Mouse (Mus musculus): ENCODE results near the gene Taf5l.
"Not testable (repeated sequence)": the region's sequence is repeated elsewhere in the genome, so short reads cannot be mapped to it uniquely, and the experiment has no call there.

Gene Taf5l

DNA sequence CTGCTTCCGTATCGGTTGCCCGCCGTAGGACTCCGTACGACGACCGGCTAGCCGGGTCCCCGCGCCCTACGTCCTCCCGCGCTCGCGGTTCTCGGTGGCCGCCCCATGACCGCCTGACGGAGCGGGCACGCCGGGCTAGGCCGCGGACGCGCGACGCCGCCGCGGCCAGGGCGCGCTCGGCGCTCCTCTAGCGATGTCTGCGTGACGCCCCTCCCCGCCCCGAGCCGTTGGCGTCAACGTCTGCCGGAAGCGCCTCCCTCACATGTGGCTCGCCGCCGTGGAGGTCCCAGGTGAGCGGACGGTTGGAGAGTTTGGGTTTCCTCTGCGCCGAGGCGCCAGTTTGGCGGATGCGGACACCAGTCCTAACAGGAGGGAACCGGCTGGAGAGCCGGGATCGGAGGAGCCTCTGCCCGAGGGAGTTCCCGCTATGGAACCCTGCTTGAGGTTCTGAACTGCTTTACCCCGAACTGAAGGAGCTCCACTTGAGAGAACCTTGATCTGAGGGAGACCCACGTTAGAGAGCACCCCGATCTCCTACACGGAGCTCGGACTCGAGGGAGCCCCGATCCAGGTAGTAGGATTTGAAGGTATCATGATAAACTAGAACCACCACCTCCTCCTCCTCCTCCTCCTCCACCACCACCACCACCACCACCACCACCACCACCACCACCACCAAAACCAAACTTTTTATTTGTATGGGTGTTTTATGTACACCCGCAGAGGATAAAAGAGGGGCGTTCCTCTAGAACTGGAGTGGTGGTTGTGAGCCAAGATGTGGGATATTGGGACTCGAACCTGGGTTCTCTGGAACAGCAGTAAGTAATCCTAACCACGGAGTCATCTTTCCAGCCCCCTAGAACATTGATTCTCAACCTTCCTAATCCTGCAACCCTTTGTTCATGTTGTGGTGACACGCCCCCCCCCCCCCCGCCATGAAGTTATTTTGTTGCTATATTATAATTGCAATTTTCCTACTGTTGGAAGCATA lies at the start of gene Taf5l, which contains the start of gene Urb2:
Taf5l (minus strand) TSS at position 161 of the 991 bp plus-strand sequence.
Urb2 (plus strand) TSS at position 272 of the 991 bp plus-strand sequence.
- peak; percentile 93 for DNase-seq

DNA sequence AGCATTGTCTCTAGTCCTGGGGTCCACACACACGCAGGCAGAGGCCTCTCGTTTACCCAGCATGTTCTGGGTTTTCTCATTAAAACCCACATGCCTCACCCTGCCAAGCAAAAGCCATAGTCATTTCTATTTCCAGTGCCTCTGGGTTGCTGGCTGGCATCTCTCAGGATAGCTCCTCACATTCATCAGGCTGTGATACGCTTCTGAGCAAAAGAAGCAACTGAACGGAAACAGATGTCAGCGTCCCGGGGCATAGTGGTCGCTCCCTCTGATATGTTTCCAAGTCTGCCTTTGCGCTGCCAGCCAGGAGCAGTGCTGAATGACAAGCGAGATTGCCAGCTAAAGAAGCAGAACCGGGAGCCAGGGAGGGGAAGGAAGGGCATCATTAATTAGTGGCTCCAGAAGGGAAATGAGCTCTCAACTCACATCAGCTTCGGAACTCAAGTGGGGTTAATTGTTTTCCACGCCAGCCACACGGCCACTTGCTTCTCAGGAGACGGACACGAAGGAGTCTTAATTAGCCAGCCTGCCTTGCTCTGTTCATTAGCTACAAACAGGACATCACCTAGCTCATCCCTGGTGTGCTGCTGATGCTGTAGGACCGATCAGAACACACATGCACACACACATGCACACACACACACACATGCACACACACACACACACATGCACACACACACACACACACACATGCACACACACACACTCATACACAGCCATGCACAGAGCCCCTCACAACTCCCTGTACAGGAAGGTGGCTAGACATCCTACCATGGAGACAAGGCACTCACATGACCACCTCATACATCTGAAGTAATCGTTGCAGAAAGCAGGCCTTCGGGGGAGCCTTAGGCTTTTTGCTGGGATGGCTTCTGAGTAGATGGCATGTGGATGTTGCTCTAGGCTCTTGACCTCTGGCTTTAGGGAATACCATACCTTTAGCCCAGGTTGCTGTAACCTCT lies 49.4 kb upstream of the Taf5l start:
- DNase-seq: no peak

DNA sequence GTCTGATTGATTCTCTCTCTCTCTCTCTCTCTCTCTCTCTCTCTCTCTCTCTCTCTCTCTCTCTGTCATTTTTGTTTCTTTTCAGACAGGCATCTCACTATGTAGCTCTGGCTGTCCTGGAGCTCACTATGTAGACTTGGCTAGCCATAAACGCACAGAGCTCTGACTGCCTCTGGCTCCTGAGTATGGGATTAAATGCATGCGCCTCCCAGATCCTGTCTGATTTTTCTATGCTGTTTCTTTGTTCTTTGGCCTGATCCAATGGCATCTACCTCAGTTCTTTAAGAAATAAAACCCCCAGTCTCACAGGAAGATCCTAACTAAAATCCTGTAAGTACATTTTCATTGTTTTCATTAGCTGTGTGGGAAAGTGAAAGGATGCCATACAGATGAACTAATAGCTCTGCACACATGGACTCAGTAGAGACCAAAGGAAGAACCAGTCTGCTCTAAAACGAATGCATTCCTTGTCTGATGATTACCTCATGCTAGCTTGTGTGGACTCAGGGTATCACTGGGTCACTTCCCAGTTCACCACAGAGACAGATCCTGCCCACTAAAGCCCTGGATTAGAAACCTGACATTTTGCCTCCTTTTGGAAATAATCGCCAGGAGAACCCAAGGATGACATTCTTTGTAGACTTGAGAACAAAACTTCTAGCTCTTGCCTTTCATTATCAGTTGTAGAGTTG lies 46.0 kb upstream of the Taf5l start:
- DNase-seq: no peak

DNA sequence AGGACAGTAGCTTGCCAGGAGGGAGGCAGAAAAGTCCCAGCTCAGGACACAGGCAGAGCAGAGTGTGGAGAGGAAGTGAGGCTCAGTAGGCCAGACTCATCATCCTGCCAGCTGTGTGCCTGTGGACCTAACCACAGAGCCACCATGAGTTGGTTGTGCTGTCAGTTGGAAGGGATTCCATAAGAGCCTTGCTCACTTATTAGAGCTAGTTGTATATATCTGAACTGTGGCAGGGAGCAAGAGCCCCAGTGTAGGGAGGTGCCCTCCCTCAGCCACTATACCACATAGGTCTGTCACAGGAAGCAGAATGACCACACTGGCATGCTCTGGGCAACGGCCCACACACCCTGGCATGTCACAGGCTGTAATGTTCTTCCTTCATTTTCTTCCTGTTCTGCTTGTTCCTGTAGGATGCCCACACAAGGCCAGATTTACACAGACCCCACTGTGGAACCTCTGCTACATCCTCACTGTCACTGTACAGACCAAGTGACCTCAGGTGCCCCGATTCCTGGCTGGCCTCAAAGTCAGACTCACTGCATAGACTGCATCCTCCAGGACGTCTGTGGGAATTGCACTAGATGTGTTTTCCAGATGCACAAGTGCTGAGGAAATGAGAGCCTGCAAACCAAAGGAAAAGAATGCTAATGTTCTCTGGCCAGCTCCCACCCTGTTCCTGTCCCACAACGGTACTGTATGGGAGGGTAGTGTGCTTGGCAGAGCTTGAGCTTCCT lies 45.3 kb upstream of the Taf5l start:
- DNase-seq: no peak

DNA sequence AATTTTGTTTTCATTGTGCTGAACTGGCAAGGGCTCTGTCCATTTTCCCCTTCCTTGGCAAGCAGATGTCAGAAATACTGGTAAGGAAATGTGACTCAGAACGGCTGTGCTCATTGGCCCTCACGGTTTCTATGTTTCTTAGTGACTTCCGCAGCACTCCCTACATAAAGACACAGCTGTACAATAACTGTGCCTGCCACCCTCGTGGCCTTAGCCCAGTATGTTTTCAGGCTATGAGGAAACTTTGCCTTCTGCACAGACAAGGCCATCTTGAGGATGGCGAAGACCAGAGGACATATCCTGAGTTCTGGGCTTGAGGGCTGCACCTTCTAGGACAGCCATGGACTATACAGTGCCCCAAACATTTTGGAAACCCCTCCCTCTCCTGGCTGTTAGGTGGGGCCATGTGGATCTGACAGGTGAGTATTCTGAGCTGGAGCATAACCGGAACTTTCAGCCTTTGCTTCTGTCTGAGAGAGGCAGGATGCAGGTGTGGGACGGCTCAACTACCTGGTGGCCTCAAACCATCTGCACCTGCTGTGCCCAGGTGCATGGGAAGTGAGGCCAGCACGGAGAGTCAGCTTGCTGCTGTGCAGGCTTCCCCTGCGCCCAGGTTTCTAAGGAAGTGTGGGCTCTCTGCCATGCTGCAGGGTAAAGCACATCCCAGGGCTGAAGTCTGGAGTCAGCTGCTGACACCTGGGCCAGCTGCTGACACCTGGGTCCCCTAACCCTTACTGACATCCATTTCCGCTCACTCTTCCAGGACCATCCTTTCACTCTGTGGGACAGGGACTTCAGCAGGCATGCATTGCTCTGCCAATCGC lies 35.8 kb upstream of the Taf5l start:
- DNase-seq: no peak

DNA sequence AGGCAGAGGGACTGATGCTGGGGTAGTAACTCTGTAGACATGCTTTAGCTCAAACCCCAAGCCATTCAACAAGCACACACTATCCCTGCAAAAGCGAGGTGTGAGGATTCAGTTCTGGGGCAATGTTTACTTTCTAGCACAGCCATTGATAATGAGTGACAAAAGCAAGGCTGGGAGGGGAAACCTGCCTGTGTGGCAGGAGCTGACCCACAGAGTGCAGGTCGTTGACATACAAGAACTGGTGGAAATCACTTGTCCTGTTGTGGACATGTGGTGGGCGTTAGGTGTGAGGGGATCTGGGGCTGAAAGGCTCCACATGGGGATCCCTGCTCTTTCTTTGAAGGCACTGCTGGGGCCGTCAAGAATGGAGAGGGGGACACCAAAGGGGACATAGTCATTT lies 31.4 kb upstream of the Taf5l start:
- DNase-seq: no peak

DNA sequence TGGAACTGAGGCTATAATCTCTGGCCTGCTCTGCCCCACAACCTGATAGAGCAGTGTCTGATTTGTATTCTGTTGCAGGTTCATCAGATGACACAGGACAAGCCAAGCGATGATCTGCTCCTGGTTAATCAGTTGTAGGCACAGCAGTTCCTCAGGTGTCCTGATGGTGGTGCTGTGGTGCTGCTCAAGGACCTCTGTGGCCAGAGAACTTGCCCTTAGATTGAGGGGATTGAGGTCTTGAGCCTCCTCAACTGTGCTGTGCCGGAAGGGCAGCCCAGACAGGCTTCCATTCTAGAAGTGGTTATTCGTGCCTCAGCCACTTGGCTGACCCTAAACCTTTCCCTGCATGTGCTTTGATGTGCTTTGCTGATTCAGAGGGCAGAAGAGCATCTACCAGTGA lies 30.9 kb upstream of the Taf5l start:
- DNase-seq: peak; percentile 75

DNA sequence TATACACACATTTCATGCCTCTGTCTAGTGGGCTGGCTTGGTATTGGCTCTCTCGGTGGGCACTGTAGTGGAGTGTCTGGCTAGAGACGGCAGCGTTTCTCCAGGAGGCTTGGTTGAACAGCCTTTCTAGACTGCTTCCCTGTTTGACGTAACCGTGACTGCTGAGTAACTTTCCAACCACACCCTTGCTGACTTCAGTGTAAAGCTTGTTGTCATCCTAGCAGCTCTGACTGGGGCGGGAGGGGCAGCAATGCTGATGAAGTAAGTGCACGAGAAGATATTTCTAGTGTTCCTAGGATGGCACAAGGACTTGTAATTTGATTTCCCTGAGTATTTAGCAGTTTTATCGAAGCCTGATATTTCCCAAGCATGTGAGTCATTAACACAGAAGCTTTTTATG lies 24.7 kb upstream of the Taf5l start:
- no peak for DNase-seq

DNA sequence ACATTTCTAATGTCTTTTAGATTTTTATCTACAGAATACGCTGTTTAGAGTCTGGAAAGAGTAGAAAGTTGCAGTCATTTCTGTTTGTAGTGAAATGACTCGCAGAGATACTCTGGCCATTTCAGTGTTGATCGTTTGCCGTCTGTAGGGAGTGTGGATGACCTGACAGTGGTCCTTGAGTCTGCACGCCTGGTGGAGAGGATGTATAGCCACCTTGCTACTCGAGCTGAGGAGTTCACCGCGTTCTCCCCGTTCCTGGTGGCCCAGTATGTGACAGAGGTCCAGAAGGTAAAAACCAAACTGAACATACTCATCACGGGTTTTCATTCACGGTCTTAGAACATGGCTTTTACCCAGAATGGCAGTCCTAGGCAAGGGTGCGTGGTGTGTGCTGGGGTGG lies 23.7 kb upstream of the Taf5l start:
- no peak for DNase-seq

DNA sequence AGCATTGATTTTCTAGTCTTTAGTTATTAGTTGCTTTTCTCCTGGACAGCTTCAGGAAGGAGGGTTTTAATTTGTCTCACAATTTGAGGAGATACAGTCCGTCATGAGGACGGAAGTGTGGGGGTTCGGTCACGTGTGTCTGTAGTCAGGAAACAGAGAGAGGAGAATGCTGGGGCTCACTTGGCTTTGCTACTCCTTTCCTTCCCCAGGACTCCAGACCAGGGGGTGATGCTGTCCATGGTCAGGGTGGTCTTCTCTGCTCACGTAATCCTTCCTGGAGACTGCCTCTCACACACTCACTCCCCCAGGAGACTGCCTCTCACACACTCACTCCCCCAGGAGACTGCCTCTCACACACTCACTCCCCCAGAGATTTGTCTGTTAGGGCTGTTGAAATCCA lies 23.2 kb upstream of the Taf5l start:
- DNase-seq: no peak

DNA sequence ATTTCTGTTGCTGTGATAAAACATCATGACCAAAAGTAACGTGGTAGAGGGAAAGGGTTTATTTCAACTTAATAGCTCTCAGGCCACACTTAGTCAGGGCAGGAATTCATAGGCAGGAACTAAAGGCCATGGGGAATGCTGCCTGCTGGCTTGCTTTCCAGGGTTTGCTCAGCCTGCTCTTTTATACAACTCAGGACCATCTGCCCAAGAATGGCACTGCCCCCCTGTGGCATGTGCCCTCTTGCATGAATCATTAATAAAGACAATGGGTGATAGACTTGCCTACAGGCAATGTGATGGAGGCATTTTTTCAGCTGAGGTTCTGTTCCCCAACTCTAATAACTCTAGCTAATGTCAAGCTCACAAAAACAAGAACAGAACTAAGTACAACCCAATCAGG lies 21.0 kb upstream of the Taf5l start:
- no peak for DNase-seq

DNA sequence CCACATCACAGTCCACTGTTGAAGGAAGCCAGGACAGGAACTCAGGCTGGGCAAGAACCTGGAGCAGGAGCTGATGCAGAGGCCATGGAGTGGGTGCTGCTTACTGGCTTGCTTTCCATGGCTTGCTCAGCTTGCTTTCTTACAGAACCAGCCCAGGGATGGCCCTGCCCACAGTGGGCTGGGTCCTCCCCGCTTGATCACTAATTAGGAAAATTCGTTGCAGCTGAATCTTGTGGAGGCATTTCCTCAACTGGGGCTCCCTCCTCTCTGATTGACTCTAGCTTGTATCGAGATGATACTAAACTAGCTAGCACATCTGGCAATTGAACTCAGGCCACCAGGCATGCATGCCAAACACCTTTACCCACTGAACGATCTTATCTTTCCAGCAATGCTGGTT lies 18.2 kb upstream of the Taf5l start:
- no peak for DNase-seq

DNA sequence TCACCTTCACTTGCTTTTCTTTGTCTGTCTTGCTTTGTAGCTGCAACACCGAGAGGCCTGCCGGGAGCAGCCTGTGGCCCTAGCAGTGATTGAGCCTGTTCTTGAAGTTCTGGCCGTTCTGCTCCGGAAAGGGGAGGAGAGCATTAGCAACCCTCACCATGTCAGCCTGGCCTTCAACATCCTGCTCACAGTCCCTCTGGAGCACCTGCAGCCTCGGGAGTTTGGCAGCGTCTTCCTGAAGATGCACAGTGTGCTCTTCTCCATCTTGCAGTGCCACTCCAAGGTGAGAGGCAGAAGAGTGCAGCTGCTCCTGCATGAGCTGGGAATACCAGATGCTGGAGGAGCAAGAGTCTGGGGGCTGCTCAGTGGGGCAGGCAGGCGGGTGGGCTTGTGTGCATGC lies 16.9 kb upstream of the Taf5l start:
- DNase-seq: no peak

DNA sequence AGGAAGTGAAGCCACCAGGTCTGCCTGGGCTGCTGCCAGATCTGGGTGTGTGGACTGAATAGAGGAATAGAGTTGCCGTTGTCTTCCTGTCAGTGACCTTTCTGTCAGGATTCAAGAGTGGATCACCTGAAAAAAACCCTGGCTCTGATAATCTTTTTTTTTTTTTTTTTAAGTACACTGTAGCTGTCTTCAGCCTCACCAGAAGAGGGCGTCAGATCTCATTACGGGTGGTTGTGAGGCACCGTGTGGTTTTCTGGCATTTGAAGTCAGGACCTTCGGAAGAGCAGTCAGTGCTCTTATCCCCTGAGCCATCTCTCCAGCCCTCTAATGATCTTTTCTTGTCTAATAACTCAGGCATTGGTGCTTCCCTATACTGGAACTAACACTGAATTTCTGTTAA lies 12.2 kb upstream of the Taf5l start:
- no peak for DNase-seq

DNA sequence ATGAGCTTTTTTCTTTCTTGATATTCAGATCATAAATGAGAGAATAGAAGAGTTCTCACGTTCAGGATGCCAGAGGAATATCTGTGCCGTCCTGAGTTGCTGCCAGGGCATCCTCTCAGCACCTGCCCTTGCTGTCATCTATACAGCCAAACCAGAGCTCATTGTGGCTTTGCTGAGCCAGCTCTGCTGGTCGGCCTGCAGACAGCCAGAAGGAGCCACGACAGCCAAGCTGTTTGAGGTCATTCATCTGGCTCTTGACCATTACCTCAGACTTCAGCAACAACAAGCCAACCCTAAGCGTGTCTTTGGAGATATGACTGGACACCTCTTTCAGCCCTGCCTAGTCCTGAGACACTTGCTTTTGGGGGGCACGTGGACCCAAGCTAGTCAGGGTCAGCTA lies 6.6 kb upstream of the Taf5l start:
- peak; percentile 38 for DNase-seq

DNA sequence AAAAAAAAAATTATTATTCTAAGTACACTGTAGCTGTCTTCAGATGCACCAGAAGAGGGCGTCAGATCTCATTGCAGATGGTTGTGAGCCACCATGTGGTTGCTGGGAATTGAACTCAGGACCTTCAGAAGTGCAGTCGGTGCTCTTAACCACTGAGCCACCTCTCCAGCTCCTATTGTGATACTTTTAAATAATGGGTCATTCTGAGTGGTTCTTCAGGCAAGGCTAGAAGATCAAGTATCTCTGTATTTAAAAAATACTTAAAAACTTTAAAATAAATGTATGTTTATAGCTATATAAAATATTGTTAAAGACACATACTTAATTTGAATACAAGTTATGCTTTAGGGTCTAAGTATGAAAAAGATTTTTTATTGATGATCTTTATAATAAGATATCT lies 5.1 kb upstream of the Taf5l start:
- DNase-seq: not testable (repeated sequence)

DNA sequence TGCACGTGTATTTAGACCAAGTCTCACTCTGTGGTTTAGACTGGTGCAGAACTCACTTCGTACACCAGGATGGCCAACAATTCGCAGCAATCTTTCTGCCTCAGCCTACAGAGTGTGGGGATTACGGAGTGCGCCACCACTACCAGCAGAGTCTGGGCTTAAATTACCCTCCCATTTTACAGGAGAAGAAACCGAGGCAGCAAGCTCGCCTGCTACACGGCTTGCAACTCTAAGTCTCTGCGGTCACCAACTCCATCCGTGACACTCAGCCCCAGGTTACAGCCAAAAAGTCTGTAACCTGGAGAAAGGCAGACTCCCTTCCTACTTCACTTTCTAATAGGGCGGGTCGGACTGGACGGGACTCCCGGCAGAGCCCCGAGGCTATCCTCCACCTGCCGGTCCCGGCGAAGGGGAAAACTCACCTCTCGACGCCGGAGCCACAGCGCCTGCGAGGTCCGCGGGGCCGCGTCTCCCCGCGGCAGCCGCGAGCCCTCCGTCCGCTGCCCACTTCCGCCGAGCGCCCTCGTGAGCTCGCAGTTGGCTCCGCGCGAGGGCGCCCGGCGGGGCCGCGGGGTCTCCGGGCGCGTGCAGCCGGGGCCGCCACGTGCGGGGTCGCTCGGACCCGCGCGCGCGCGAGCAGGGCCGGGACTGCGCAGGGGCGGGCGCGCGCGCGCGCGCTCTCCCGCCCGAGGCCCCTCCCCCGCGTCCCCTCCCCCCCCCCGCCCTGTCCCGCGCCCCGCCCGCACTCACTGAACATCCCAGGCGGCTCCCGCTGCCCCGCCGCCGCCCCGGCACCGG lies 559 bp downstream of the Taf5l start:
- peak; percentile 57 for DNase-seq

DNA sequence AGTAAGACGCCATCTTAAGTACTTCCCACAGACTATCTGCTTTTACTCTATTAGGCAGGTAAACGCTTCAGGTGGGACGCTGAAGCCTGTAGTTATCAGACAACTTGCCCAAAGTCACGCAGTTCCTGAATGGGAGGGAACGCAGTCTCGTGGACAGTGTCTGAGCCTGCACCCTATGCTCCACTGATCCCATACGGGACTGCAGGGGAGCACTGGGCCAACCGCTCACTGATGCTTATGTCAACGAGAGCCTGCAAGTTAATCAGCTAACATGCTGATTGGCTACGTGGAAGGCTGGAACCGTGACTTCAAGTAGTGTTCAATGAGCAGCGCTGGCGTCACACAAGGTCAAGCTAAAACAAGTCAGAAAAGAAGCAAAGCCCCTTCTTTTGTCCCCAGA lies 1.4 kb downstream of the Taf5l start:
- peak; percentile 20 for DNase-seq

DNA sequence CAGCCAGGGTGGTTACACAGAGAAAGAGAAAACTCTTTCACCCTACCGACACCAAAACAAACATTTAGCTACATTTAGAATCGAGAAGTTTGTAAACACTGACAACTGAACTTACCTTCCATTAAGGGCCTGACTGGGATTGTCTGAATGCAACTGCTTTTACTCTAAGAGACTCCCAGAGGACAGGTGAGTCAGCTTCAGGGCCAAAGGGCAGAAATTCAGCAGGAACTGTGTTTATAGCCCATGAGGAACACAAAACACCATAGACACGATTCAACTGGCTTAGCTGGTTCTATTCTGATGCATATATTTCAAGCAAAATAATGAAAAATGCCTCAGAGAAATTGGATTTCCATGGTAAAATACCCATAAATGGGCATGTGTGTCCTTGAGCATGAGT lies 6.4 kb downstream of the Taf5l start:
- no peak for DNase-seq

DNA sequence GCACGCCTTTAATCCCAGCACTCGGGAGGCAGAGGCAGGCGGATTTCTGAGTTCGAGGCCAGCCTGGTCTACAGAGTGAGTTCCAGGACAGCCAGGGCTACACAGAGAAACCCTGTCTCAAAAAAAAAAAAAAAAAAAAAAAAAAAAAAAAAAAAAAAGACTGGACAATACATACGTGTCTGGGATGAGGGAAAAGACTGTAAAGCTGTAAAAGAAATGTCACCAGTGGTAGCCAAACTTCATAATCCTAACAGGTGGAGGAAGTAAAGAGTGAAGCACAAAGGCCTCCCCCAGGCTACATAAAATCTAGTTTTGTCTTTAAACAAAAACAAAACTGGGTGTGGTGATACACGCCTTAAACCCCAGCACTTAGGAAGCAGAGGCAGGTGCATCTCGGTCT lies 6.9 kb downstream of the Taf5l start:
- not testable (repeated sequence) for DNase-seq

Data from cerebellum, adult 8-10 months (tissue).